In the genomic region with DNA sequence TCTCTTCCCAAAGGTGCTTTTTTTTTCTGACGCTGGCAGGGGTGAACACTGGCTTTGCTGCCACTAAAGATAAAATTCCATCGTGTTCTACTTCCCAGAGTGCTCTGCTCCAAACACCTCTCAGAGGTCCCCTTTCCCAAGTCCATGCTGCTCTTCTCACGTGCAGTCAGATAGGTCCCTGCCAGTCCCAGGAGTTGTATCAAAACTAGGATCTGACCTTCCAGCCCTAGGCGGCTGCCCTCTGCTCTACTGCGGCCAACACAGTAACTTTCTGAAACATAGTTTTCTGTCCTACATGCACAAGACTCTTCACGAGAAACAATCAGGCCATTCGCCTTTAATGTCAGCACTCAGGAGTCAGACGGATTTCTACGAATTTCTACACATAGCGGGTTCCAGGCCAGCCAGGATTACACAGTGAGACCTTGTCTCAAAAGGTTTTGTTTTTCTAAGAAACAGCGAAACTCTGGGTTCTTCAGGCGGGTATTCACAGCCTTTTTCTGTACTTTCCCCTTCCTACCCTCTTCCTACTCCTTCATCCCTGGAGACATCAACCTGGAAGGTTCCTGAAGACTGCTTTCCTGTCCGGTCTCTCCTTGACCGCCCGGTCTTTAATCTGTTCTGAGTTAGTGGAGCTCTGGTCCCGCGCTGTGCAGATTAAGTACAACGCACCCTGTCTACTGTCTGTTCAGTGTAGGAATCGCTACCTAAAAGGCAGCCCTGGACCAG, we compare ENCODE assay signal across 8 mouse cellular contexts. TPM values are rescaled to one million over a fixed set of nuclear protein-coding genes. Genes with fewer than 3 reads are reported as not detected.
DNase-seq lines count a peak whose midpoint lies in the region; ATAC-seq and TF ChIP-seq lines count a peak whose summit lies in the region.

No protein-coding gene starts in this region.

- WGBS in lung, embryonic 14.5 days = 18% methylated on average over 19 of the region's 19 CpGs
- WGBS in embryonic facial prominence, embryonic 11.5 days = 26% methylated on average over 19 of the region's 19 CpGs
- 31% methylated on average over 19 of the region's 19 CpGs for WGBS in hindbrain, embryonic 11.5 days
- 34% methylated on average over 19 of the region's 19 CpGs for WGBS in midbrain, embryonic 11.5 days

- H3K4me3 ChIP-seq in lung, embryonic 14.5 days (ENCODE audit: low read depth, low read length) = peak overlapping the region; percentile 56
- peak overlapping the region; percentile 44 for H3K4me3 ChIP-seq in embryonic facial prominence, embryonic 11.5 days (ENCODE audit: low read depth, low read length)
- peak overlapping the region; percentile 39 for H3K4me3 ChIP-seq in hindbrain, embryonic 11.5 days (ENCODE audit: low read depth, low read length)
- peak overlapping the region; percentile 54 for H3K4me3 ChIP-seq in midbrain, embryonic 11.5 days (ENCODE audit: low read depth, low read length)

- no peaks in the 10 kb centered on the region for H3K36me3 ChIP-seq in lung, embryonic 14.5 days (ENCODE audit: insufficient read depth)
- no peaks in the 10 kb centered on the region for H3K36me3 ChIP-seq in embryonic facial prominence, embryonic 11.5 days (replicated peaks; ENCODE audit: control insufficient read depth, insufficient read depth, low read depth, low read length)
- no peaks in the 10 kb centered on the region for H3K36me3 ChIP-seq in hindbrain, embryonic 11.5 days (ENCODE audit: control insufficient read depth, insufficient read depth, low read length)
- no peaks in the 10 kb centered on the region for H3K36me3 ChIP-seq in midbrain, embryonic 11.5 days (ENCODE audit: control insufficient read depth, insufficient read depth, low read length)

- H3K4me1 ChIP-seq in lung, embryonic 14.5 days (ENCODE audit: insufficient read depth) = 0 out of 2 replicates have a peak, but pooled peaks cover 3% of the 10 kb centered on the region
- no peaks in the 10 kb centered on the region for H3K4me1 ChIP-seq in embryonic facial prominence, embryonic 11.5 days (ENCODE audit: control insufficient read depth, insufficient read depth, low read length)
- no peaks in the 10 kb centered on the region for H3K4me1 ChIP-seq in hindbrain, embryonic 11.5 days (replicated peaks; ENCODE audit: control insufficient read depth, insufficient read depth, low read length)
- peaks cover 17% of the 10 kb centered on the region for H3K4me1 ChIP-seq in midbrain, embryonic 11.5 days (ENCODE audit: control insufficient read depth, insufficient read depth, low read length)

- peak overlapping the region; percentile 73 for H3K27ac ChIP-seq in lung, embryonic 14.5 days (ENCODE audit: low read depth)
- H3K27ac ChIP-seq in embryonic facial prominence, embryonic 11.5 days (replicated peaks; ENCODE audit: low read depth, low read length) = peak overlapping the region; percentile 72
- peak overlapping the region; percentile 67 for H3K27ac ChIP-seq in hindbrain, embryonic 11.5 days (ENCODE audit: low read depth, low read length)
- H3K27ac ChIP-seq in midbrain, embryonic 11.5 days (ENCODE audit: low read depth, low read length) = peak overlapping the region; percentile 64

- 0 out of 2 replicates have a peak, but pooled peaks have one; percentile 2 for ATAC-seq in lung, embryonic 14.5 days (ENCODE audit: insufficient read depth)
- ATAC-seq in embryonic facial prominence, embryonic 11.5 days (replicated peaks; ENCODE audit: insufficient number of reproducible peaks, low FRiP score, low TSS enrichment, low read depth) = no peak
- ATAC-seq in hindbrain, embryonic 11.5 days (ENCODE audit: low FRiP score) = no peak
- no peak; the same call in 1 of the 2 replicates for ATAC-seq in midbrain, embryonic 11.5 days (ENCODE audit: low FRiP score)
- no peak for ATAC-seq in megakaryocyte progenitor cell, adult 5-6 weeks (replicated peaks; ENCODE audit: poor library complexity)

- no peak for DNase-seq in lung, embryonic 14.5 days
- DNase-seq in lung, postnatal 25 days (ENCODE audit: low spot score) = no peak
- peak; percentile 24 for DNase-seq in embryonic facial prominence, embryonic 11.5 days (ENCODE audit: low spot score)
- no peak for DNase-seq in hindbrain, embryonic 11.5 days (ENCODE audit: low spot score)
- peak; percentile 86 for DNase-seq in midbrain, embryonic 11.5 days (ENCODE audit: low spot score, missing footprints)
- no peak for DNase-seq in cerebellum, adult 18-20 months
- no peak for DNase-seq in ovary, postnatal 36 days (ENCODE audit: low spot score)

- H3K9ac ChIP-seq in lung, embryonic 14.5 days = peak overlapping the region; percentile 59
- H3K9ac ChIP-seq in embryonic facial prominence, embryonic 11.5 days (replicated peaks; ENCODE audit: low read length) = peak overlapping the region; percentile 63
- H3K9ac ChIP-seq in hindbrain, embryonic 11.5 days (ENCODE audit: low read depth, low read length) = peak overlapping the region; percentile 47
- peak overlapping the region; percentile 79 for H3K9ac ChIP-seq in midbrain, embryonic 11.5 days (ENCODE audit: low read length)

- no peaks in the 10 kb centered on the region for H3K9me3 ChIP-seq in lung, embryonic 14.5 days (ENCODE audit: low read depth, low read length)
- H3K9me3 ChIP-seq in embryonic facial prominence, embryonic 11.5 days (replicated peaks; ENCODE audit: control insufficient read depth, low read length) = no peaks in the 10 kb centered on the region
- no peaks in the 10 kb centered on the region for H3K9me3 ChIP-seq in hindbrain, embryonic 11.5 days (ENCODE audit: control insufficient read depth, low read length)
- no peaks in the 10 kb centered on the region for H3K9me3 ChIP-seq in midbrain, embryonic 11.5 days (ENCODE audit: control insufficient read depth, low read length)

- no peaks in the 10 kb centered on the region for H3K27me3 ChIP-seq in lung, embryonic 14.5 days (ENCODE audit: insufficient read depth, low read length)
- no peaks in the 10 kb centered on the region for H3K27me3 ChIP-seq in embryonic facial prominence, embryonic 11.5 days (ENCODE audit: control insufficient read depth, insufficient read depth, low read length)
- H3K27me3 ChIP-seq in hindbrain, embryonic 11.5 days (ENCODE audit: control insufficient read depth, insufficient read depth, low read length) = no peaks in the 10 kb centered on the region
- no peaks in the 10 kb centered on the region for H3K27me3 ChIP-seq in midbrain, embryonic 11.5 days (ENCODE audit: control insufficient read depth, insufficient read depth, low read length)

- no peak for TF ChIP-seq CTCF in lung, embryonic 14.5 days (IDR thresholded peaks at IDR 0.05; ENCODE audit: low read depth)

- peak overlapping the region; percentile 80 for H3K4me2 ChIP-seq in lung, embryonic 14.5 days
- peak overlapping the region; percentile 49 for H3K4me2 ChIP-seq in embryonic facial prominence, embryonic 11.5 days (ENCODE audit: low read depth, low read length)
- H3K4me2 ChIP-seq in hindbrain, embryonic 11.5 days (replicated peaks; ENCODE audit: low read depth, low read length) = peak overlapping the region; percentile 57
- peak overlapping the region; percentile 68 for H3K4me2 ChIP-seq in midbrain, embryonic 11.5 days

RNA-seq across cellular contexts. Expression of a gene that starts 19.8 kb away (rescaled TPM):
- polyA plus RNA-seq in lung, embryonic 14.5 days (2014; fragmentation: Nextera tagmentation; extraction: Ambion mirVana) = 2.7 and 3.1 TPM in 2 replicates
- 12.9 and 14.2 TPM in 2 replicates for polyA plus RNA-seq in embryonic facial prominence, embryonic 11.5 days (2014; fragmentation: Nextera tagmentation; extraction: Ambion mirVana)
- polyA plus RNA-seq in hindbrain, embryonic 11.5 days (2014; fragmentation: Nextera tagmentation; extraction: Ambion mirVana) = 11.2 and 11.8 TPM in 2 replicates
- 16.0 and 17.4 TPM in 2 replicates for polyA plus RNA-seq in midbrain, embryonic 11.5 days (2014; fragmentation: Nextera tagmentation; extraction: Ambion mirVana)
- total RNA-seq in megakaryocyte progenitor cell, adult 5-6 weeks (2015) = 0.46 and 0.49 TPM in 2 replicates
- 0.54 and 1.1 TPM in 2 replicates for total RNA-seq in megakaryocyte progenitor cell, adult 5-6 weeks (2017)

RNA-seq across cellular contexts. Expression of a gene that starts 55.0 kb away (rescaled TPM):
- 0.15 TPM in 1 of 2 replicates, not detected in the other for polyA plus RNA-seq in lung, embryonic 14.5 days (2014; fragmentation: Nextera tagmentation; extraction: Ambion mirVana)
- polyA plus RNA-seq in embryonic facial prominence, embryonic 11.5 days (2014; fragmentation: Nextera tagmentation; extraction: Ambion mirVana) = not detected in 2 replicates
- 0.06 TPM in 1 of 2 replicates, not detected in the other for polyA plus RNA-seq in hindbrain, embryonic 11.5 days (2014; fragmentation: Nextera tagmentation; extraction: Ambion mirVana)
- polyA plus RNA-seq in midbrain, embryonic 11.5 days (2014; fragmentation: Nextera tagmentation; extraction: Ambion mirVana) = 0.06 TPM in 1 of 2 replicates, not detected in the other
- total RNA-seq in megakaryocyte progenitor cell, adult 5-6 weeks (2015) = 0.35 TPM in 1 of 2 replicates, not detected in the other
- not detected in 2 replicates for total RNA-seq in megakaryocyte progenitor cell, adult 5-6 weeks (2017)

Comparison
In these comparisons a context has a peak if more than half of its experiments do, and no peak if none do; other contexts are left out.
1. DNase-seq: peak in embryonic facial prominence, embryonic 11.5 days (single experiment) and midbrain, embryonic 11.5 days (single experiment); none in lung, embryonic 14.5 days (single experiment), lung, postnatal 25 days (single experiment), hindbrain, embryonic 11.5 days (single experiment), cerebellum, adult 18-20 months (0 of 2) and ovary, postnatal 36 days (single experiment).
2. Peak in every context shown above with its lines, with median percentiles within 50 percentile points of each other: H3K27ac ChIP-seq, H3K4me2 ChIP-seq, H3K4me3 ChIP-seq and H3K9ac ChIP-seq.